Mouse (Mus musculus) intestine, embryonic 15.5 days (tissue): ENCODE results near the gene Sdad1. TPM values are rescaled to one million over a fixed set of nuclear protein-coding genes. Genes with fewer than 3 reads are reported as not detected.

Experiments used
- ATAC-seq: fragments of 200-750 bp; cut with Nextera tagmentation; 2 replicates; pipeline ENCODE4 v1.8.0; 2017; ENCODE audit warnings: moderate TSS enrichment, moderate library complexity
- H3K27ac ChIP-seq: fragments of 300-500 bp; sonication (generic); 2 replicates; pipeline ENCODE4 v1.5.1; 2015; ENCODE audit warnings: mild to moderate bottlenecking, inconsistent platforms
- H3K27me3 ChIP-seq: fragments of 300-500 bp; sonication (generic); replicated peaks from 2 replicates; pipeline ENCODE4 v1.6.1; 2015; ENCODE audit warnings: inconsistent platforms
- H3K36me3 ChIP-seq: fragments of 300-500 bp; sonication (generic); 2 replicates; pipeline ENCODE4 v1.6.1; 2015; ENCODE audit warnings: inconsistent platforms
- H3K4me1 ChIP-seq: fragments of 300-500 bp; sonication (generic); replicated peaks from 2 replicates; pipeline ENCODE4 v1.6.1; 2015; ENCODE audit warnings: inconsistent platforms
- H3K4me2 ChIP-seq: fragments of 300-500 bp; sonication (generic); replicated peaks from 2 replicates; pipeline ENCODE4 v1.6.1; 2015; ENCODE audit warnings: mild to moderate bottlenecking, inconsistent platforms
- H3K4me3 ChIP-seq: fragments of 300-500 bp; sonication (generic); replicated peaks from 2 replicates; pipeline ENCODE4 v1.5.1; 2015; ENCODE audit warnings: inconsistent platforms
- H3K9ac ChIP-seq: fragments of 300-500 bp; sonication (generic); 2 replicates; pipeline ENCODE4 v1.6.1; 2015; ENCODE audit warnings: inconsistent platforms
- H3K9me3 ChIP-seq: fragments of 300-500 bp; sonication (generic); 2 replicates; pipeline ENCODE4 v1.6.1; 2016; ENCODE audit warnings: inconsistent platforms
- WGBS: fragments of 180-500 bp; shearing (Covaris S2); methylation state at CpG from one replicate; pipeline ENCODE4 v1.1.7; 2015; 5-methylcytosine and 5-hydroxymethylcytosine counted together
- polyA plus RNA-seq: library from polyadenylated mRNA; unstranded; fragments of >200 nt; fragmentation: Nextera tagmentation; extraction: Ambion mirVana; gene quantifications from 2 replicates; pipeline ENCODE4 v1.2.1, GENCODE M21; 2015

Gene Sdad1
- polyA plus RNA-seq, 1 experiment from 2014 or later: 40.1 TPM

DNA sequence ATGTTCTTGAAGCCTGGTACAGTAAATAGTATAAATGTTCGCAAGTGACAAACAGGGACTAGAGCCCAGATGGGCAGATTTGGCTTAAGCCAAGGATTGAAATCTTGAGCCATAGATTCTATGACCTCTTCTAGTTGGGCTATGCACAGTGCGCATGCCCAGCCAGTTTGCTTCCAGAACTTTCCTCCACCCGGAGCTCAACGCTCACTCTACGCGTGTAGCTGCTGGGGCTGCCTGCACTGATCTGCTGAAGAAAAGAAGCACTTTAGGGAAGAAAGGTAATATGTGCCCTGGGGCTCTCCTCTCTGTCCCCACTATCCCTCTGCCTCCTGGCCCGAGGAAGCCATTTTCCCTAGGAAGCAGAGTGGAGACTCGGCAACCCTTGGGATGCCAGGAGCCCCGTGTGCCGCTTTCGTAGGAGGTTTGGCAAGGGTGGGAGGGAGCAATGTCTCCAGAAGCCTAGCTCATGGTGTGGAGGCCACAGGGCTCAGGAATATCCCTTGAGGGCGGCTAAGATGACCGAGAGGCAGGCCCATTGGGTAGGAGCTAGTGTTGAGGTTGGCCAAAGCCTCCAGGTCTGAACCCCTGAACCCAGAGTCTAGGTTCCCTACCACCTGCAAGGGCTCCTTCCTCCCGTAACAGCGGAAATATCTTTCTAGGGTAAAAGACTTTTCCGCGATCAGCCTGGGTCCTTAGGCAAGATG is 21.5 kb upstream of the Sdad1 start, which contains the start of gene Art3:
Gene Art3, plus strand, starts transcription at position 193 of the 704 bp plus-strand sequence.
- Histone ChIP-seq H3K9ac (no peak within 1 kb of the TSS), H3K4me2 (peak within 1 kb of the TSS; percentile 25), H3K27ac (peak within 1 kb of the TSS; percentile 84), H3K27me3 (no peaks in the 10 kb centered on the region), H3K4me1 (0 out of 2 replicates have a peak, but pooled peaks cover 5% of the 10 kb centered on the region), H3K4me3 (no peak within 1 kb of the TSS), H3K9me3 (no peaks in the 10 kb centered on the region), H3K36me3 (no peaks in the 10 kb centered on the region)
- WGBS: 85% methylated on average over 17 of the region's 17 CpGs
- peak; percentile 15; the same call in 1 of the 2 replicates for ATAC-seq

DNA sequence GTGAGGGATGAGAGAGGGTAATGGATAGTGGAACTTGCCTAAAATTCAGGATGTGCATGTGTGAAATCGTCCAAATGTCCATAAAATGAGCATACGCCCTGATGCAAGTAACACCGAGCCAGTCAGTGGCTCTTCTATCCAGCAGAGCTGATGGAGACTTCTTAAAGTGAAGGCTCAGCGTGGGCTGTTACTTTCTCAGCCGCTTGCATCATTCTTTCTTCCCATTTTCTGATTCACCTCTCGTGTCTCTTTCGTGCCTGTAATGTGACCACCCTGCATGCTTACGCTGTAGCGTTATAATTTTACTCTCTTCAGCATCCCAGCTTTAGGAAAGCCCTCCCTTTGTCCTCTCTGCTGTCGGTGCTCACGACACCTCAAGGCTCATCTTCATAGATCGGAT is 20.8 kb upstream of the Sdad1 start:
- no peak overlapping the region for H3K4me3 ChIP-seq
- H3K4me1 ChIP-seq: 0 out of 2 replicates have a peak, but pooled peaks cover 5% of the 10 kb centered on the region
- WGBS: 89% methylated on average over 12 of the region's 12 CpGs
- no peaks in the 10 kb centered on the region for H3K9me3 ChIP-seq
- no peak for ATAC-seq
- no peak overlapping the region for H3K27ac ChIP-seq
- no peaks in the 10 kb centered on the region for H3K27me3 ChIP-seq
- H3K9ac ChIP-seq: no peak overlapping the region
- H3K4me2 ChIP-seq: no peak overlapping the region
- no peaks in the 10 kb centered on the region for H3K36me3 ChIP-seq

DNA sequence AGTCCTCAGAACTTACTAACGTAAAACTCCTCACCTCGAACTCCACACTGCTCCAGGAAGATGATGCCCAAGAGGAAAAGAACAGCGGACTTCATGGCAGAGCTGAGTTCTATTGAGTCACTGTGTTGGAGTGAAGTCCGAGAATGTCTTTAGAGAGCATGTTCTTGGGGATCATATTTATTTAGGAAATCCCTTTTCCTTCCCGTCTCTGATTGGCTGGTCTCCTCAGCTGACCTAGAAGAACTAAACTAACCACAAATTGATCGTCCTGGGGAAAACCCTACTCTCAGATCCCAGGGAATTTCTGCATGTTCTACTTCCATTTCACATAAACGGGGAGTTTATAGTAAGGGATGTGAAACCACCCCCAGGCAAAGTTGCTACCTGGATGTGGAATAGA is 17.6 kb upstream of the Sdad1 start, which contains the start of gene Cxcl9:
Gene Cxcl9, minus strand, starts transcription at position 151 of the 400 bp plus-strand sequence.
- Histone ChIP-seq H3K9me3 (no peaks in the 10 kb centered on the region), H3K4me1 (0 out of 2 replicates have a peak, but pooled peaks cover 9% of the 10 kb centered on the region), H3K27ac (no peak within 1 kb of the TSS), H3K9ac (no peak within 1 kb of the TSS), H3K36me3 (no peaks in the 10 kb centered on the region), H3K27me3 (no peaks in the 10 kb centered on the region), H3K4me2 (no peak within 1 kb of the TSS), H3K4me3 (no peak within 1 kb of the TSS)
- WGBS: 73% methylated on average over 7 of the region's 7 CpGs
- ATAC-seq: no peak

DNA sequence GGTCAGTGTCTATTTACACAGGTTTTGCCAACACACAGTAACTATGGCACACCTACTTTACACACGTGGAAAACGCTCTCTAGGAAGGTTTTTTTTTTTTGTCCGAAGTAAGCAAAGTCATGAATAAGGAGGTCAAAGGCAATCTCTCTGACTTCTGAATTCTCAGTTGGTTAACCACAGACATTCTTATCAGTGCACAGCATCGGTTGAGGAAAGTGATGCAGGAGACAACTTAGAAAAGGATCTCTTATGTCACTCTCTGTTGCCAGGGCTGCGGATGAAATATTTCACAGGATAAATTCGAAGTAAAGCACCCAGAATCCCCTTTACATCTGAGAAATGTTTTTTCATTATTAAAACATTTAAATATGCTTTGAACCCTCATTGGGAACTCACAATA is 17.1 kb upstream of the Sdad1 start:
- Histone ChIP-seq H3K4me3 (no peak overlapping the region), H3K4me1 (0 out of 2 replicates have a peak, but pooled peaks cover 9% of the 10 kb centered on the region), H3K27ac (no peak overlapping the region), H3K36me3 (no peaks in the 10 kb centered on the region), H3K4me2 (no peak overlapping the region), H3K9ac (no peak overlapping the region), H3K9me3 (no peaks in the 10 kb centered on the region), H3K27me3 (no peaks in the 10 kb centered on the region)
- 60% methylated on average over 6 of the region's 6 CpGs for WGBS
- no peak for ATAC-seq

DNA sequence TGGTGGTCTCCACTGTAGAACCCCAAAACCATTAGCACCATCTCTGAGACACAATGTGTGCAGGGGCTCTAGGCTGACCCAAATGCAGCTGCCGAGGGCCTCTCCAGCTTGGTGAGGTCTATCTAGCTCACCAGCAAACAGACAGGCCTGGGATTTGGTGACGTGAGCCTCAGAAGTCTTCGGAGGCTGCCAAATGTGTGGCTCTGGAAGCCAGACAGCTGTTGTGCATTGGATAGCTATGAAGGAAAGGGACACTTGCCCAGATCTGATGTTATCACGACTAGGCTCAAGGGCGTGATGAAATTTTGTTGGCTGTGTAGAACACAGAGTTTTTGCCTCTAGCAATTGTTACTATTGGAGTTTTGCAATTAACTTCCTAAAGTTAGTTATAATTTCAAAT is 13.0 kb upstream of the Sdad1 start:
- no peaks in the 10 kb centered on the region for H3K9me3 ChIP-seq
- no peak overlapping the region for H3K4me3 ChIP-seq
- H3K36me3 ChIP-seq: no peaks in the 10 kb centered on the region
- 64% methylated on average over 5 of the region's 5 CpGs for WGBS
- 0 out of 2 replicates have a peak, but pooled peaks cover 4% of the 10 kb centered on the region for H3K4me1 ChIP-seq
- H3K27ac ChIP-seq: no peak overlapping the region
- no peak overlapping the region for H3K9ac ChIP-seq
- H3K27me3 ChIP-seq: no peaks in the 10 kb centered on the region
- ATAC-seq: no peak
- no peak overlapping the region for H3K4me2 ChIP-seq

DNA sequence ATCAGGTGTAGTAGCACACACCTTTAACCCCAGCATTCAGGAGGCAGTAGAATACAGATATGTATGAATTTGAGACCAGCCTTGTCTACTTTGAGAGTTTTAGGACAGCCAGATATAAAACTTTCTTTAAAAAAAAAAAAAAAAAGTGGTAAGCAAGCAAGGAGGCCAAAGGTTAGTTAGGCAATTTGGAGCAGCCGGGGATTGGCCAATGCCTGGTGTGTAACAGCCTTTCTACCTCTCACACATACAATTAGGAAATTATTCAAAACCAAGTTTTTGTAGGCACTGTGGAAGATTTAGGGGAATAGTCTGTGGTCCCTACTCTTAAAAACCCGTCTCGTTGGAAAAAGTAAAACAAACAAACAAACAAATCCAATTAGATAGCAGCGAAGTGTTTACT is 12.3 kb upstream of the Sdad1 start:
- 80% methylated on average over 4 of the region's 4 CpGs for WGBS
- ATAC-seq: no peak

DNA sequence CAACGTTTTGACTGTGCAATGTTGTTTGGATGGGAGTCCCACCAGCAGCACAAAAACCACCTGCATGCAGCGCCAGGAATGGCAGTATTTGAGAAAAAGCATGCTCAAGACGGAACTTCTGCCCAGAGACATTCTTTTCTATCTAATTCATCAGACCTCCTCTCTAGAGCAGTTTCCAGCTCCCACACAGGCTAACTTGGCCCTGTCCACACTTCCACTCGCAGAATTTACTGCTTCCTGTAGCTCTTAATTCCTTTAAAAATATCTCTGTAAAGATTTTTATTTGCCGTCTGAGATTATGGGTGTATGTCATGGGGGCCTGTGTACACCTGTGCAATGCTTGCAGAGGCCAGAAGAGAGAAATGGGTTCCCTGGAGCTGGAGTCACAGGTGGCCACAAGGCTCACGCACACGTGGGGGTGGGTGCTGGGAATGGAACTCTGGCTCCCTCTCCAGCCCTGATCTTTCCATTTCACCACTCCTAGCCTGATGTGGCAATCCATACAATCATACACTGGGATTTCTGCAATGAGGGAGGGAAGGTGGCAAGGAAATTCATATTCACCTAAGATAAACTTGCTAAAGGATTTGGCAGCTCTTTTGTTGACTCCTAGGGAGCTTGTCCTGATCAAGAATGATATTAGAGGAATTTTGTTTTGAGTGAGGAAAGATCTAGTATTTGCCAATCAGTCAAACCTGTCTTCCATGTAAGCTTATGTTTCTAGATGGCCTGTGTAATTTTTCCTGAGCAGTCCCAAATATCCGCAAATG is 11.5 kb upstream of the Sdad1 start:
- WGBS: 36% methylated on average over 8 of the region's 8 CpGs
- H3K4me3 ChIP-seq: no peak overlapping the region
- no peaks in the 10 kb centered on the region for H3K36me3 ChIP-seq
- H3K27me3 ChIP-seq: no peaks in the 10 kb centered on the region
- H3K4me1 ChIP-seq: 0 out of 2 replicates have a peak, but pooled peaks cover 4% of the 10 kb centered on the region
- no peaks in the 10 kb centered on the region for H3K9me3 ChIP-seq
- no peak for ATAC-seq
- no peak overlapping the region for H3K9ac ChIP-seq
- H3K4me2 ChIP-seq: no peak overlapping the region
- no peak overlapping the region for H3K27ac ChIP-seq

More for the DNA sequence above, 12.3 kb upstream of the Sdad1 start:
- Histone ChIP-seq H3K27ac (no peak overlapping the region), H3K36me3 (no peaks in the 10 kb centered on the region), H3K9ac (no peak overlapping the region), H3K9me3 (no peaks in the 10 kb centered on the region), H3K4me1 (0 out of 2 replicates have a peak, but pooled peaks cover 4% of the 10 kb centered on the region), H3K27me3 (no peaks in the 10 kb centered on the region), H3K4me2 (no peak overlapping the region), H3K4me3 (no peak overlapping the region)

DNA sequence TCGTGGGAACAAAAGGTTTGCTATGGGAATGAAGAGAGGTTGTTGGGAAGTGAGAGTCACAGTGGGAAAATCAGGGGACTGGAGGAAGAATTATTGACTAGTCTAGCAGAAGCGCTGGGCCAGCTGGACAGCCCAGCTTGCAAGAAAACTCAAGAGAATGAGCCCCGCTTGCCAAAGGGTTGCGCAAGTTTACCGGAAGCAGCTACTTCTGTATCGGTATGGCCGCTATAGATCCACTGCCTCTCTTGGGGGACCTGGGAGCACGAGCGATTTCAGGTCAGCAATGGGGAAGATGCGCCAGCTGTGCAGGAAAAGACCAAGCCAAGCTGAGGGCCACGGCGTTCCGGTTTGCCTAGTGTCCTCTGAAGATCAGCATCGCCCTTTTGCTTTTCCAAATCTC is 8.3 kb upstream of the Sdad1 start:
- Histone ChIP-seq H3K4me2 (no peak overlapping the region), H3K36me3 (no peaks in the 10 kb centered on the region), H3K9ac (no peak overlapping the region), H3K4me3 (no peak overlapping the region), H3K9me3 (no peaks in the 10 kb centered on the region), H3K27ac (no peak overlapping the region), H3K27me3 (no peaks in the 10 kb centered on the region), H3K4me1 (no peaks in the 10 kb centered on the region)
- ATAC-seq: no peak
- 79% methylated on average over 14 of the region's 14 CpGs for WGBS

DNA sequence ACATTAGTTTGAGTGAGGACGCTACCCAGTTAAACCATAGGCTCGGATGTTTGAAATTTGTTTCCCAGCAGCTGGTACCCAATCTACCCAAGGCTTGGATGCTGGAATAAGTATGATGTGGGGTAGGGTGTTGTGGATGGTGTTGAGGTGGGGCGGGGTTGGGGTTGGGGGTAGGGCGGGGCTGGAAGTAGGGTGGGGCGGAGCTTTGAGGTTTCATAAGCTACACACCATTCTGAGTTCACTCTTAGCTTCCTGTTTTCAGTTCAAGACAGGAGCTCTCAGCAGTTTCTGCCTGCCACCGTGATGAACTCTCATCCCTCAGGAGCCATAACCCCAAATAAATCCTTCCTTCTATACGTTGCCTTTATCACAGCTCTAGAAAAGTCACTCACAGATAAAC is 7.8 kb upstream of the Sdad1 start:
- 80% methylated on average over 7 of the region's 7 CpGs for WGBS
- Histone ChIP-seq H3K27ac (no peak overlapping the region), H3K9ac (no peak overlapping the region), H3K27me3 (no peaks in the 10 kb centered on the region), H3K4me1 (no peaks in the 10 kb centered on the region), H3K9me3 (no peaks in the 10 kb centered on the region), H3K36me3 (no peaks in the 10 kb centered on the region), H3K4me2 (no peak overlapping the region), H3K4me3 (no peak overlapping the region)
- ATAC-seq: no peak

DNA sequence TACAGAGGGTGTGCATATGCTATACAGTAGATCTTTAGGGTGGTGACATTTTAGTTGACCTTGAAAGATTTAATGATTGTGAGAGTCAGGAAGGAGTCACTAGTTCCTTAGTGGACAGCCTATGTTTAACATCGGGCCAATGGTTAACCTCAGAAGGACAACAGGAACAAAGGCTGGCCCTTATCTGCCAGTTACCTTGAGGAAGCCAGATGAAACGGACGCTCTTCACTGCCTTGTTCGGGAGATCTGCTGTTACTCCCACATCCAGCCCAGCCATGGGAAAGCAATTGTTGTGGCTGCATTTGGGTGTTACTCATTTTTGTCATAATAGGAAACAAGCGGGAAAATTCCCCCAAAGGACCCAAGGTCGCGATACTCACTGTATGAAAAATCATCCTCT is 3.5 kb upstream of the Sdad1 start:
- peaks cover 3% of the 10 kb centered on the region; the same call in 1 of the 2 replicates for H3K4me1 ChIP-seq
- ATAC-seq: no peak
- H3K36me3 ChIP-seq: no peaks in the 10 kb centered on the region
- WGBS: 43% methylated on average over 7 of the region's 7 CpGs
- H3K9me3 ChIP-seq: no peaks in the 10 kb centered on the region
- no peak overlapping the region for H3K9ac ChIP-seq
- no peak overlapping the region for H3K4me2 ChIP-seq
- H3K27ac ChIP-seq: no peak overlapping the region
- H3K27me3 ChIP-seq: no peaks in the 10 kb centered on the region
- H3K4me3 ChIP-seq: no peak overlapping the region

DNA sequence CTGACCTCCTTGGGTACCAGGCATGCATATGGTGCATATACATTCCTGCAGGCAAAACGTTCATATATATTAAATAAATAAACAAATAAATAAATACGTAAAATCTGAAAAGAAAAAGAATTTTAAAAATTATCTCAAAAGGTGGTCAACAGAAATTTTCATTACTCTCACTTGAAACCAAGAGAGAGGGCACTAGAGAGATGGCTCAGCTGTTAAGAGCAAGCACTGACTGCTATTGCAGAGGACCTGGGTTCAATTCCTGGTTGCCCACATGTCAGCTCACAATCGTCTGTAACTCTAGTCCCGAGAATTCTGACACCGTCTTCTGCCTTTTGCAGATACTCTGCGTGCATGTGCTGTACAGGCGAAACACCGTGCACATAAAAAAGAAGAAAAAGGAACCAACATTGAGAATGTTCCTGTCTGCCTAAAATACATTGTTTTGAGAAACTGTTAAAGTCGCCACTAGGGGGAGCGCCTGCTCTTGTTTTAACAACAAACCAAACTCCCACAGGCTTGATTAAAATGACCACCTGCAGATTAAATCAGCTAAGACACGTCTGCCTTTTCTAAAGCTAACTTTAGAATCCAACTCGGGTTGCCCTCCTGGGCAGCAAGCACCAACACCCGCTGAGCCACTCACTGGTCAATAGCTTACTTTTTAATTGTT is 1.9 kb upstream of the Sdad1 start:
- no peak overlapping the region for H3K4me3 ChIP-seq
- H3K9me3 ChIP-seq: no peaks in the 10 kb centered on the region
- H3K4me2 ChIP-seq: no peak overlapping the region
- no peak overlapping the region for H3K9ac ChIP-seq
- peaks cover 4% of the 10 kb centered on the region; the same call in 1 of the 2 replicates for H3K4me1 ChIP-seq
- 11% methylated on average over 13 of the region's 13 CpGs for WGBS
- H3K27me3 ChIP-seq: no peaks in the 10 kb centered on the region
- no peak overlapping the region for H3K27ac ChIP-seq
- no peaks in the 10 kb centered on the region for H3K36me3 ChIP-seq
- ATAC-seq: no peak

DNA sequence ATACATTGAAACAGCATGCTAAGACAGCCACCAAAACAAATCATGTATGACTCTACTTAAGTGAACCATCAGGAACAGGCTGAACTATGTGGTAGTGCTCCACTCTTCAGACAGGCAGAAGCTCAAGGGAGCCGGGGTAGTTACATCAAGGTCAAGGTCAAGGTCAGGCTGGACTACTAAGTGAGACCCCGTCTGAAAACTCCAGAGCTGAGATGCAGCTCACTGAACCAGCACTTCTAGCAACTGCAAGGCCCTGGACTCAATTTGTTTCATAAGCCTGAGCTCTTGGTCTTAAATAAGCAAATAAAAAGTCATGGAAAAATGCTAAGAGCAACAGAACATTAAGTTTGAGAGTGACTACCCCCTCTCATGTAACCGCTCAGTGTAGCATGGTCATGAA is 6.0 kb downstream of the Sdad1 start:
- Histone ChIP-seq H3K9ac (no peak overlapping the region), H3K4me1 (peaks cover 4% of the 10 kb centered on the region; the same call in 1 of the 2 replicates), H3K27me3 (no peaks in the 10 kb centered on the region), H3K36me3 (peaks cover 44% of the 10 kb centered on the region), H3K9me3 (no peaks in the 10 kb centered on the region), H3K27ac (no peak overlapping the region), H3K4me3 (no peak overlapping the region), H3K4me2 (no peak overlapping the region)
- 76% methylated on average over 3 of the region's 3 CpGs for WGBS
- ATAC-seq: no peak
